Mouse (Mus musculus): ENCODE measurements at regions not wholly inside any gene's neighbourhood (a gene's known extent, or its start where the extent isn't known, plus 50 kb on each side); places are given as distances from the start of the nearest gene placed in this dataset.

DNA sequence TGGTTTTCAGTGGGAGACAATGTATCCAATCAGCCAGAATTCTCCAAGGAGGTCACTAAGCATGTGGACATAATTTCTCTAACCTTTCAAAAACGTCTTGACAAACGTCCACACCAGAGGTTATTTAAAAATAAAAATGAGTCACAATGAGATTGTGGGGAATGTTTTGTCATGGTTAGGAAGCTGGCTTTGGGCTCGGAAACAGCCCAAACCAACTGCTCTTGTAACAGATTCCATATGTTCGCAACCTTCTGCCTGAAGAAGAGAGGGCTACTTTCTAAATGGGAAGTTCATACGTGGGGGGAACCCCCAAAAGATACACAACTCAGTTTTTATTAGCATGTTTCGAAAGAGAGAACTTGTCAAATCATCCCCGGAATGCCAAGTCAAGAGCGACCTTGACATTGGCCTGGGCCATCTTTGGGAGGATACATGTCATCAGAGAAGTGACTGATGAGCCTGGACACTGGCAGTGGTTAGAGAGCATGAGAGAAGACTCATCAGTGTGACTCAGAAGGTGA, 111.6 kb upstream of the Pik3r1 start:
- Histone ChIP-seq H3K9ac (no peak overlapping the region), H3K4me3 (ENCODE audit: low read depth, low read length) (no peak overlapping the region), H3K9me3 (ENCODE audit: low read length) (no peaks in the 10 kb centered on the region), H3K36me3 (ENCODE audit: insufficient read depth) (no peaks in the 10 kb centered on the region), H3K4me2 (ENCODE audit: low read depth) (no peak overlapping the region), H3K27me3 (ENCODE audit: insufficient read depth, low read length) (no peaks in the 10 kb centered on the region), H3K27ac (ENCODE audit: low read depth, low read length) (no peak overlapping the region), H3K4me1 (ENCODE audit: insufficient read depth) (no peaks in the 10 kb centered on the region)
- ATAC-seq (no peak), DNase-seq (no peak)
- no peak for TF ChIP-seq CTCF (IDR thresholded peaks at IDR 0.05; ENCODE audit: low read depth)
- WGBS: 81% methylated on average over 8 of the region's 8 CpGs

DNA sequence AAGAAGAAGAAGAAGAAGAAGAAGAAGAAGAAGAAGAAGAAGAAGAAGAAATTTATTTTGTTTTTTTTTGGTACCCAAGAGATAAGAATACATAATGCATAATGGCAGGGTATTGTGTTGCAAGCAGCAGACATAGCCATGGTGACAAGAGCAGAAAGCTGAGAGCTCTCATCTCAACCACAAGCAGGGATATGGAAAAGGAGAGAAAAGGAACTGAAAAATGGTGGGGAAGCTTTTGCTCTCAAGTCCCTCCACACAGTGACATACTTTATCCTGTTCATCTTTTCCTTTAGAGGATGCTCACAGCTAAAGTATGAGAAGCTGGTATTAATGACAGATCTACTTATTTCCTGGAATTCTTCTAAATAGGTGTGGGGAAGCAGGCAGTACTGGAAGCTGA, 115.2 kb upstream of the Pik3r1 start:
- Histone ChIP-seq H3K27ac (ENCODE audit: low read depth, low read length) (no peak overlapping the region), H3K4me3 (ENCODE audit: low read depth, low read length) (no peak overlapping the region), H3K4me2 (ENCODE audit: low read depth) (no peak overlapping the region), H3K36me3 (ENCODE audit: insufficient read depth) (no peaks in the 10 kb centered on the region), H3K9ac (no peak overlapping the region), H3K4me1 (ENCODE audit: insufficient read depth) (no peaks in the 10 kb centered on the region), H3K9me3 (ENCODE audit: low read length) (no peaks in the 10 kb centered on the region), H3K27me3 (ENCODE audit: insufficient read depth, low read length) (no peaks in the 10 kb centered on the region)
- ATAC-seq (no peak), DNase-seq (no peak)
- TF ChIP-seq CTCF (IDR thresholded peaks at IDR 0.05; ENCODE audit: low read depth): no peak

DNA sequence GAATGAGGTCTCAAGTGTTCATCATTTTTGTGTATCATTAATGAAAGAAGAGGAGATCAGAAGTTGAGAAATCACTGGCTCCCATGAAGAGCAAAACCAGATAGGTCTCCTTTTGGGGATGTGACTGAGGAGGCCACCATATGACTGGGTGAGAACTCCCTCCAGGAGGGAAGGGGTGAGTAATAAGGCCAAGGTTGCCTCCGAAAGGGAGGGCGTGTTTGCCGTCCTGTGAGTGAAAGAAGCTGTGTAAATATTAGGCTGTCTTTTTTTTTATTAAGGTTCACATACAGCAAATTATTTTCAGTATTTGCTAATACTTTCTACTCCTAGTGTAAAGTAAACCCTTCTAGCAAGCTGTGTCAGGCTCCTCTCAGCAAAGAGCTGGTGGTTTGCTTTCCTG, 116.7 kb upstream of the Pik3r1 start:
- ATAC-seq: no peak
- no peaks in the 10 kb centered on the region for H3K9me3 ChIP-seq (ENCODE audit: low read length)
- no peak overlapping the region for H3K27ac ChIP-seq (ENCODE audit: low read depth, low read length)
- no peaks in the 10 kb centered on the region for H3K27me3 ChIP-seq (ENCODE audit: insufficient read depth, low read length)
- H3K4me2 ChIP-seq (ENCODE audit: low read depth): no peak overlapping the region
- no peak overlapping the region for H3K4me3 ChIP-seq (ENCODE audit: low read depth, low read length)
- no peak for TF ChIP-seq CTCF (IDR thresholded peaks at IDR 0.05; ENCODE audit: low read depth)
- H3K9ac ChIP-seq: no peak overlapping the region
- no peaks in the 10 kb centered on the region for H3K36me3 ChIP-seq (ENCODE audit: insufficient read depth)
- no peaks in the 10 kb centered on the region for H3K4me1 ChIP-seq (ENCODE audit: insufficient read depth)
- DNase-seq: no peak
- WGBS: 88% methylated on average over 3 of the region's 3 CpGs

DNA sequence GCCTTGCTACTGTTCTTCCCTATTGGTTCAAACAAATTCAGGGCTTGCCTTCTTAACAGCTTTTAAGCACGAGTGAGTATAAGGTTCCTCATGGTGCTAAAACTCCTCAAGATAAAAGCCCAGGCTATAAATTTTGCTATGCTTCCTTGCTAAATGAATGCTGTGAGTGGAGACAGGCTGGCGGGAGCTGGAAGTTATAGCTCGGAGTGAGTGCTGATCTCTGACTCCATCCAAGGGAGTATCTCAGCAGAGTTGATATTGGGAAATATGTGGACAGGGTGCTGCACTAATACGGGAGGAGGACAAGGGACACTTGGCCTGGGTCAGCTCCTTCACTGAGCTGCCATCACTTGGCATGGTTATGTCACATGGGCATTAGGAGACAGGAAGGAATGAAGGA, 123.5 kb upstream of the Pik3r1 start:
- no peak overlapping the region for H3K4me3 ChIP-seq (ENCODE audit: low read depth, low read length)
- WGBS: 87% methylated on average over 4 of the region's 4 CpGs
- no peak for DNase-seq

DNA sequence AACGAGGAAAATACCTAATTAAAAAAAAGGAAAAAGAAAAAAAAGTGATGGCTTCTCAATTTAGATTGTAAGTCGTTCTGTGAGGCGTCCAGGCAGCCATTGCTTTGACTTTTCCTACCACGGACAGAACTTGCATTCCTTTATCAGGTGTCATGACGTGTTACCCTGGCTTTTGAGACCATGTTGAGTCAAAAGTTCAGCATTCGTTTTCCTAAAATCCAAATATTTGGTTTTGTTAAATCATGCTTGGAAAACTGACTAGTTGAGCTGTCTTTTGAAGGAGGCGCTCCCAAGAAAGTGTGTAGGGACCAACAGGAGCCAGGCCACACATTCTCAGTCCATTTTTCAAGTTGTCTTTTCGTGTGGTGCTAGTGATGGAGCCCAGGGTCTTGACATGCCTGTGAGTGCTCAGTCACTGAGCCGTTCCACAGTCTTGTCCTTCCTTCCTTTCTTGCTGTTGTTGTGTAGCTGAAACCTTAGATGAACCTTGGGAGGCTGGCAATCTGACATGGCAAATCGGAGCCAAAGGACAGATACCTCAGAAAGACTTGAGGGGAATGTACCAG, 125.1 kb upstream of the Pik3r1 start:
- Histone ChIP-seq H3K4me3 (ENCODE audit: low read depth, low read length) (no peak overlapping the region), H3K4me2 (ENCODE audit: low read depth) (no peak overlapping the region), H3K36me3 (ENCODE audit: insufficient read depth) (no peaks in the 10 kb centered on the region), H3K9ac (no peak overlapping the region), H3K4me1 (ENCODE audit: insufficient read depth) (no peaks in the 10 kb centered on the region), H3K27ac (ENCODE audit: low read depth, low read length) (no peak overlapping the region), H3K27me3 (ENCODE audit: insufficient read depth, low read length) (no peaks in the 10 kb centered on the region), H3K9me3 (ENCODE audit: low read length) (no peaks in the 10 kb centered on the region)
- ATAC-seq (no peak), DNase-seq (no peak)
- TF ChIP-seq CTCF (IDR thresholded peaks at IDR 0.05; ENCODE audit: low read depth): no peak
- 88% methylated on average over 10 of the region's 10 CpGs for WGBS

More for the DNA sequence above, 123.5 kb upstream of the Pik3r1 start:
- Histone ChIP-seq H3K4me2 (ENCODE audit: low read depth) (no peak overlapping the region), H3K4me1 (ENCODE audit: insufficient read depth) (no peaks in the 10 kb centered on the region), H3K9ac (no peak overlapping the region), H3K27ac (ENCODE audit: low read depth, low read length) (no peak overlapping the region), H3K27me3 (ENCODE audit: insufficient read depth, low read length) (no peaks in the 10 kb centered on the region), H3K9me3 (ENCODE audit: low read length) (no peaks in the 10 kb centered on the region), H3K36me3 (ENCODE audit: insufficient read depth) (no peaks in the 10 kb centered on the region)
- ATAC-seq: no peak
- no peak for TF ChIP-seq CTCF (IDR thresholded peaks at IDR 0.05; ENCODE audit: low read depth)

- DNase-seq (no peak), ATAC-seq (no peak)
- Histone ChIP-seq H3K9me3 (ENCODE audit: low read length) (no peaks in the 10 kb centered on the region), H3K27ac (ENCODE audit: low read depth, low read length) (no peak overlapping the region), H3K4me1 (ENCODE audit: insufficient read depth) (no peaks in the 10 kb centered on the region), H3K9ac (no peak overlapping the region), H3K36me3 (ENCODE audit: insufficient read depth) (no peaks in the 10 kb centered on the region), H3K4me2 (ENCODE audit: low read depth) (no peak overlapping the region), H3K4me3 (ENCODE audit: low read depth, low read length) (no peak overlapping the region), H3K27me3 (ENCODE audit: insufficient read depth, low read length) (no peaks in the 10 kb centered on the region)
- TF ChIP-seq CTCF (IDR thresholded peaks at IDR 0.05; ENCODE audit: low read depth): no peak
- 64% methylated on average over 7 of the region's 7 CpGs for WGBS
Observed at GRCm38 (mm10) chr13:101895161-101895560, 127.1 kb upstream of the Pik3r1 start.

DNA sequence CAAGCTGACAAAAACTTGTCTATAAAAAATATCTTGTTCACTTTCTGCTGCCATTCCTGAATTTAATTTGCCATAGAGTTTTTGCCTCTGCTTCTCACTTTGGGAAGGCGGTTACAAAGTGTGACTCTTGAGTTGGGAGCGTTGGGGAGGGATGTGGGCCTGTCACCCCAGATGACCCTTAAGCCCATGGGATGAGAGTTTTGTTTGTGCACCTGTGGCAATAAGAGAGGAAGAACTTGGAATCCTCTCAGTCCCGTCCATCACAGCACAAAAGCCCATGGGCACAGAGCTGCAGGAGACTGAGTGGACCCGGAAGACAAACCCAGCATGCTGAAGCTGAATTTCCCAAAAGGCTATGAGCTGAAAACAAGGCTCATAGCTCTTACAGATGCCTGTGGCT, 127.7 kb upstream of the Pik3r1 start:
- Histone ChIP-seq H3K27me3 (ENCODE audit: insufficient read depth, low read length) (no peaks in the 10 kb centered on the region), H3K27ac (ENCODE audit: low read depth, low read length) (no peak overlapping the region), H3K4me3 (ENCODE audit: low read depth, low read length) (no peak overlapping the region), H3K4me1 (ENCODE audit: insufficient read depth) (no peaks in the 10 kb centered on the region), H3K36me3 (ENCODE audit: insufficient read depth) (no peaks in the 10 kb centered on the region), H3K9ac (no peak overlapping the region), H3K4me2 (ENCODE audit: low read depth) (no peak overlapping the region), H3K9me3 (ENCODE audit: low read length) (no peaks in the 10 kb centered on the region)
- ATAC-seq (no peak), DNase-seq (no peak)
- WGBS: 69% methylated on average over 4 of the region's 4 CpGs
- no peak for TF ChIP-seq CTCF (IDR thresholded peaks at IDR 0.05; ENCODE audit: low read depth)

Measured in forebrain, postnatal 0 days (tissue).